Mouse (Mus musculus) embryonic fibroblast, embryonic 13.5 days (primary cell): ENCODE data around the gene Smyd1. TPM values are rescaled to one million over a fixed set of nuclear protein-coding genes. Genes with fewer than 3 reads are reported as not detected.

Source experiments
- H3K27ac ChIP-seq: 2 replicates; pipeline ENCODE4 v1.5.1; 2012; ENCODE audit warnings: low read length, control low read depth, inconsistent platforms; ENCODE audit not compliant: insufficient read depth
- H3K4me1 ChIP-seq: 2 replicates; pipeline ENCODE4 v1.6.1; 2011; ENCODE audit warnings: low read length; ENCODE audit not compliant: control insufficient read depth, insufficient read depth
- H3K4me3 ChIP-seq: 2 replicates; pipeline ENCODE4 v1.5.1; 2011; ENCODE audit warnings: mild to moderate bottlenecking, control low read depth, low read length; ENCODE audit not compliant: insufficient read depth
- CTCF ChIP-seq: IDR thresholded peaks from 2 replicates; pipeline ENCODE4 v1.5.1; 2011; ENCODE audit warnings: mild to moderate bottlenecking, control low read depth, low read length, moderate library complexity, borderline replicate concordance; ENCODE audit not compliant: insufficient read depth
- POLR2A ChIP-seq: IDR thresholded peaks from 2 replicates; pipeline ENCODE4 v1.6.1; 2011; ENCODE audit warnings: low read depth, mild to moderate bottlenecking, control low read depth, low read length, moderate library complexity
- polyA plus RNA-seq: library from polyadenylated mRNA; stranded (reverse); fragments of >200 nt; gene quantifications from 2 replicates; pipeline ENCODE4 v1.2.4, GENCODE M21; 2011; ENCODE audit warnings: low read depth; ENCODE audit not compliant: missing spikeins, insufficient read length

Smyd1 gene
- polyA plus RNA-seq, 1 experiment, result not detected

GRCm38 (mm10) chr6:71243258-71243657, 78.8 kb downstream of the Smyd1 start:
- TF ChIP-seq CTCF, result no peak
- no peak for TF ChIP-seq POLR2A
- no peak overlapping the region for H3K27ac ChIP-seq
- H3K4me1 ChIP-seq, result no peaks in the 10 kb centered on the region
- no peak overlapping the region for H3K4me3 ChIP-seq

- no peaks in the 10 kb centered on the region for H3K4me1 ChIP-seq
- no peak overlapping the region for H3K27ac ChIP-seq
- H3K4me3 ChIP-seq, result no peak overlapping the region
- TF ChIP-seq CTCF, result no peak
- no peak for TF ChIP-seq POLR2A
These were observed 79.2 kb downstream of the Smyd1 start for GRCm38 (mm10) chr6:71242811-71243210.

GRCm38 (mm10) chr6:71240831-71241230, 81.2 kb downstream of the Smyd1 start:
- TF ChIP-seq POLR2A, result no peak
- TF ChIP-seq CTCF, result no peak
- H3K27ac ChIP-seq, result no peak overlapping the region
- no peak overlapping the region for H3K4me3 ChIP-seq
- H3K4me1 ChIP-seq, result no peaks in the 10 kb centered on the region

- H3K27ac ChIP-seq, result no peak overlapping the region
- H3K4me1 ChIP-seq, result no peaks in the 10 kb centered on the region
- H3K4me3 ChIP-seq, result no peak overlapping the region
- no peak for TF ChIP-seq POLR2A
These were observed 82.8 kb downstream of the Smyd1 start for GRCm38 (mm10) chr6:71239069-71239750.

- no peak overlapping the region for H3K27ac ChIP-seq
- TF ChIP-seq POLR2A (no peak), CTCF (no peak)
- no peaks in the 10 kb centered on the region for H3K4me1 ChIP-seq
- no peak overlapping the region for H3K4me3 ChIP-seq
These were observed 85.0 kb downstream of the Smyd1 start for GRCm38 (mm10) chr6:71237031-71237431.

- H3K4me3 ChIP-seq, result no peak overlapping the region
- H3K27ac ChIP-seq, result no peak overlapping the region
- no peaks in the 10 kb centered on the region for H3K4me1 ChIP-seq
- TF ChIP-seq POLR2A (no peak), CTCF (no peak)
These were observed 85.5 kb downstream of the Smyd1 start for GRCm38 (mm10) chr6:71236506-71236905.

GRCm38 (mm10) chr6:71235944-71236343, 86.1 kb downstream of the Smyd1 start:
- TF ChIP-seq CTCF, result no peak
- no peak for TF ChIP-seq POLR2A
- H3K4me3 ChIP-seq, result no peak overlapping the region
- no peaks in the 10 kb centered on the region for H3K4me1 ChIP-seq
- no peak overlapping the region for H3K27ac ChIP-seq

- Histone ChIP-seq H3K4me1 (no peaks in the 10 kb centered on the region), H3K4me3 (no peak overlapping the region), H3K27ac (no peak overlapping the region)
- TF ChIP-seq CTCF, result no peak
- no peak for TF ChIP-seq POLR2A
These were observed 86.9 kb downstream of the Smyd1 start for GRCm38 (mm10) chr6:71235121-71235520.

GRCm38 (mm10) chr6:71227157-71227770, 94.8 kb downstream of the Smyd1 start:
- no peak for TF ChIP-seq CTCF
- TF ChIP-seq POLR2A, result no peak
- peaks cover 16% of the 10 kb centered on the region; the same call in 1 of the 2 replicates for H3K4me1 ChIP-seq
- H3K4me3 ChIP-seq, result no peak overlapping the region
- H3K27ac ChIP-seq, result no peak overlapping the region

- TF ChIP-seq CTCF (no peak), POLR2A (no peak)
- Histone ChIP-seq H3K27ac (no peak overlapping the region), H3K4me1 (peaks cover 16% of the 10 kb centered on the region; the same call in 1 of the 2 replicates), H3K4me3 (no peak overlapping the region)
These were observed 95.5 kb downstream of the Smyd1 start for GRCm38 (mm10) chr6:71226544-71226943.

- Histone ChIP-seq H3K27ac (no peak overlapping the region), H3K4me3 (no peak overlapping the region)
- TF ChIP-seq CTCF (no peak), POLR2A (no peak)
These were observed 97.7 kb downstream of the Smyd1 start for GRCm38 (mm10) chr6:71224184-71224943.

More at GRCm38 (mm10) chr6:71224184-71224943, 97.7 kb downstream of the Smyd1 start:
- peaks cover 16% of the 10 kb centered on the region; the same call in 1 of the 2 replicates for H3K4me1 ChIP-seq
